Mouse (Mus musculus) bone marrow macrophage, adult 2 months (primary cell): ENCODE data around the gene Hdc.

Source experiments
- CTCF ChIP-seq: IDR thresholded peaks from 2 replicates; pipeline ENCODE4 v1.5.1; 2012; ENCODE audit warnings: low read depth, mild to moderate bottlenecking, low read length, moderate library complexity
- POLR2A ChIP-seq: IDR thresholded peaks from 2 replicates; pipeline ENCODE4 v1.6.1; 2012; ENCODE audit warnings: mild to moderate bottlenecking, low read depth, low read length, borderline replicate concordance

- TF ChIP-seq CTCF = no peak
- no peak for TF ChIP-seq POLR2A
Measured at GRCm38 (mm10) chr2:126572747-126573146, 46.4 kb downstream of the Hdc start.
